Mouse (Mus musculus) hindbrain, embryonic 12.5 days (tissue): ENCODE measurements around the gene Sell. TPM values are rescaled to one million over a fixed set of nuclear protein-coding genes. Genes with fewer than 3 reads are reported as not detected.
"Not testable (repeated sequence)": the region's sequence is repeated elsewhere in the genome, so short reads cannot be mapped to it uniquely, and the experiment has no call there.

Source experiments
- ATAC-seq: fragments of 200-750 bp; cut with Nextera tagmentation; 2 replicates; pipeline ENCODE4 v1.8.0; 2017; ENCODE audit warnings: moderate TSS enrichment; ENCODE audit not compliant: low FRiP score
- H3K27ac ChIP-seq: fragments of 300-500 bp; sonication (generic); 2 replicates; pipeline ENCODE4 v1.5.1; 2016; ENCODE audit warnings: mild to moderate bottlenecking
- H3K27me3 ChIP-seq: fragments of 300-500 bp; sonication (generic); 2 replicates; pipeline ENCODE4 v1.6.1; 2016; ENCODE audit warnings: mild to moderate bottlenecking
- H3K36me3 ChIP-seq: fragments of 300-500 bp; sonication (generic); 2 replicates; pipeline ENCODE4 v1.6.1; 2016; ENCODE audit warnings: mild to moderate bottlenecking
- H3K4me1 ChIP-seq: fragments of 300-500 bp; sonication (generic); 2 replicates; pipeline ENCODE4 v1.6.1; 2016
- H3K4me2 ChIP-seq: fragments of 300-500 bp; sonication (generic); replicated peaks from 2 replicates; pipeline ENCODE4 v1.6.1; 2016; ENCODE audit warnings: mild to moderate bottlenecking
- H3K4me3 ChIP-seq: fragments of 300-500 bp; sonication (generic); 2 replicates; pipeline ENCODE4 v1.5.1; 2016; ENCODE audit warnings: mild to moderate bottlenecking
- H3K9ac ChIP-seq: fragments of 300-500 bp; sonication (generic); 2 replicates; pipeline ENCODE4 v1.6.1; 2016; ENCODE audit warnings: mild to moderate bottlenecking, moderate library complexity
- H3K9me3 ChIP-seq: fragments of 300-500 bp; sonication (generic); replicated peaks from 2 replicates; pipeline ENCODE4 v1.6.1; 2016; ENCODE audit warnings: mild to moderate bottlenecking
- WGBS: fragments of 180-500 bp; shearing (Covaris S2); methylation state at CpG from one replicate; pipeline ENCODE4 v1.1.7; 2016; 5-methylcytosine and 5-hydroxymethylcytosine counted together
- polyA plus RNA-seq: library from polyadenylated mRNA; unstranded; fragments of >200 nt; fragmentation: Nextera tagmentation; extraction: Ambion mirVana; gene quantifications from 2 replicates; pipeline ENCODE4 v1.2.1, GENCODE M21; 2016

Gene Sell
- polyA plus RNA-seq = 0.30 TPM in 1 of 2 replicates, not detected in the other

DNA sequence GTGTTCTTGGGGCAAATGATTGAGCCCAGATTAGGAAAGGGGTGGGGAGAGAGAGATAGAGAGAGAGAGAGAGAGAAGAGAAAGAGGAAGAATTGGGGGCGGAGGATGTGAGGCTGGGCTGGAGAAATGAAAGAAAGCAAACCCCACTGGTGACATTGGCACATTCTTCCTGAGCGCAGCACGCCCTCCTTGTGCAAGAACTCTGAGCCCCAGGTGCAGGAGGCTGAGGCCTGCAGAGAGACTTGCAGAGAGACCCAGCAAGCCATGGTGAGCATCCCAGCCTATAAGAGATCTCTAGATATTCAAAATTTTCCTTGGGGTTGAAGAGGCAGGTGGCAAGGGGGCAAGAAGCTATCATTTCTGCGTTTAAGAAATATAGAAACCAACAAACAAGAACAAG lies at the start of gene Sell:
Gene Sell (plus strand): TSS at position 58 of the 400 bp plus-strand sequence.
- no peaks in the 10 kb centered on the region for H3K9me3 ChIP-seq
- H3K4me3 ChIP-seq = no peak within 1 kb of the TSS
- H3K9ac ChIP-seq = no peak within 1 kb of the TSS
- H3K4me1 ChIP-seq = no peaks in the 10 kb centered on the region
- no peaks in the 10 kb centered on the region for H3K36me3 ChIP-seq
- H3K27ac ChIP-seq = no peak within 1 kb of the TSS
- H3K4me2 ChIP-seq = no peak within 1 kb of the TSS
- H3K27me3 ChIP-seq = no peaks in the 10 kb centered on the region
- ATAC-seq = no peak
- WGBS = 77% methylated on average over 4 of the region's 4 CpGs

DNA sequence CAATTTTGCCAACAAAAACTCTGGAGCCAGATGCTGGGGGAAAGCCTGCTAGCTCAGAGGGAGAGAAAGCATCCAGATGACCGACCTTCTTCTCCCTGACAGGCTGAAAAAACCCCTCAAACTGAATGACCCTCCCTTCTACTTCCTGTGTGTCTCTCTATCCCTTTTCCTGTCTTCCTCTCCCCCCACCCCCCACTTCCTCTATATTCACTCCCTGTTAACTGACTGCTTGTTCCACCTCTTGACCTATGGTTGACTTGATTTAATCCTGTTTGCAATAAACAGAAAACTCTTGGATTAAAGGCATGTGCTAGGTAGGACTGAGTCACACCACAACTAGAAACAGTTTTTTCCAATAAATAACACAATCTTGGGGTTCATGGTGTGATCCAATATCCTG lies 47.2 kb upstream of the Sell start:
- no peak for ATAC-seq
- Histone ChIP-seq H3K4me3 (no peak overlapping the region), H3K27ac (no peak overlapping the region), H3K36me3 (no peaks in the 10 kb centered on the region), H3K9ac (no peak overlapping the region), H3K4me2 (no peak overlapping the region), H3K9me3 (no peaks in the 10 kb centered on the region), H3K27me3 (no peaks in the 10 kb centered on the region), H3K4me1 (no peaks in the 10 kb centered on the region)
- 74% methylated on average over 1 of the region's 1 CpGs for WGBS

DNA sequence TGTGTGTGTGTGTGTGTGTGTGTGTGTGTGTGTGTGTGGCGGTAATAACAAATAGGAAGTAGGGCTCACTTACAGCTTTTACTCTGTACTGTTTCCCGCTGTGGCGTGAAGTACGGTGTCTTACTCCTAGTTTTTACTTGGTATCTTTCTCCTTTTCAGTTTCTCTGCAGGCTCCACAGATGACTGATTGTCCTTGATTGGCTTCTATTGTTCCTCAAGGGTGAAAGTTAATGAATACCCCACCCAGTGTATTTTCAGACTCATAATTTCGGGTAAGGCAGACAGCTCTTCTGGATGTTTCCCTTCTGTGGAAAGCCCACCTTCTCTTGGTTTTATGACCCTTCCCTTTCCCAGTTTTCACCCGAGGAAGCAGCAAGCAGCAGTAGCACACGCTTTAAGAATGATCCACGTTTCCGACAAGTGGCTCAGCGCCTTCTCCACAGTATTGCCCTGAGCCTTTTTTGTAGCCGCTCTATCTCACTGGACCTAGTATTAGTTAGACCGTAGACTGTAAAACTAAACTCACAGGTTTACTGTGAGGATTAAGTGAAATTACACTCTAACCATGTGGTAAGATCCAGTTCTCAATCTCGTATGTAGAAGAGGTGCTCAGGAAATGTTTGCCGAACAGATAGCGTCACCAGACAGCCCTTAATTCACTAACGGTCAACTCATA lies 43.4 kb upstream of the Sell start:
- Histone ChIP-seq H3K4me2 (no peak overlapping the region), H3K4me1 (no peaks in the 10 kb centered on the region), H3K27me3 (no peaks in the 10 kb centered on the region), H3K9me3 (no peaks in the 10 kb centered on the region), H3K36me3 (no peaks in the 10 kb centered on the region), H3K9ac (no peak overlapping the region), H3K27ac (no peak overlapping the region), H3K4me3 (no peak overlapping the region)
- WGBS = 74% methylated on average over 16 of the region's 16 CpGs
- ATAC-seq = no peak

DNA sequence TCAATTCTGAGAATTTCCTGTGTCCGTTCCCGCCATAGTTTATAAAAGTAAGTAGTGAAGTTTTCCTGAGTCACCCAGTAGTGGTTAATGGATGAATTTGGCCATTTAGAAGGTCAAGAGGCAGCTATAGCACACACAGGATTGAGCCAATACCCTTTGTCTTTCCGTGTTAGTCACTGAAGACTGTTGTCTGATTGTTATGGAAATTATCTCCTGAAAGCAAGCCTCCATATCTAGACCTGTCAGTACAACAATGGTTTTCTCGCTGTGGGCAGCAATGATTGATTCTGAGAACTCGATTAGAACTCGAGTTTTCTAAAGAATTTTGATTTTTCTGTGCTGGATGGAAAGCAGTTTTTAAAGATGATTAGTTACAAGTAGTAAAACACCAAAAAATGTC lies 42.0 kb upstream of the Sell start:
- Histone ChIP-seq H3K27ac (no peak overlapping the region), H3K4me3 (no peak overlapping the region), H3K9me3 (no peaks in the 10 kb centered on the region), H3K4me1 (no peaks in the 10 kb centered on the region), H3K9ac (no peak overlapping the region), H3K27me3 (no peaks in the 10 kb centered on the region), H3K36me3 (no peaks in the 10 kb centered on the region), H3K4me2 (no peak overlapping the region)
- 30% methylated on average over 6 of the region's 6 CpGs for WGBS
- ATAC-seq = no peak

DNA sequence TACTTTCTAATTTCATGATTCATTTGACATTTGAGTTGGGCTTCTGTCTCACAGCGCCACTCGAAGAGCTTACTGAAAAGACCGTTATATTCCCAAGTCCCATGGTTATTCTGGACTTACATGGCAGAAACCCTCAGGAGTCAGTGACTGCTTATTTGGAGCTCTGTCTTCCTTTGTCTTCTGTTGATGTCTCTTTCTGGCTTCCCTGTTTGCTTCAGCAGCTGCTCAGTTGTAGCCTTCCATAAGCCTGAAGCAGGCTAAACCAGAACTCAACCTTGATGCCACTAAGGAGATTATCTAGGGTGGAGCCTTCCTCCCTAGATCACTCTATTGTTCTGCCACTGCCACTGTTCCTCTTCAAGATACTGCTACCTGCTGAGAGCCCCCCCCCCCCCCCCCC lies 41.0 kb upstream of the Sell start:
- ATAC-seq, H3K27ac ChIP-seq, H3K4me3 ChIP-seq, H3K9ac ChIP-seq, H3K9me3 ChIP-seq, H3K36me3 ChIP-seq, H3K4me1 ChIP-seq, H3K4me2 ChIP-seq, H3K27me3 ChIP-seq: not testable (repeated sequence)
- WGBS = 88% methylated on average over 3 of the region's 3 CpGs

DNA sequence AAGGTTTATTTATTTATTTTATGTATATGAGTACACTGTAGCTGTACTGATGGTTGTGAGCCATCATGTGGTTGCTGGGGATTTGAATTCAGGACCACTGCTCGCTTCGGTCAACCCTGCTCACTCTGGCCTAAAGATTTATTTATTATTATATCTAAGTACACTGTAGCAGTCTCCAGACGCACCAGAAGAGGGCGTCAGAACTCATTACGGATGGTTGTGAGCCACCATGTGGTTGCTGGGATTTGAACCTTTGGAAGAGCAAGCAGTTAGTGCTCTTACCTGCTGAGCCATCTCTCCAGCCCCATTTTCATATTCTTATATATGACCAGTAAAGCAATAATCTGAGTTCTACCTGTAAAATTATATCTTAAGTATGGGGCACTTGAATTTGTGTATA lies 39.7 kb upstream of the Sell start:
- not testable (repeated sequence) for H3K36me3 ChIP-seq, ATAC-seq, H3K9ac ChIP-seq, H3K4me2 ChIP-seq, H3K4me1 ChIP-seq, H3K27ac ChIP-seq, H3K27me3 ChIP-seq, H3K4me3 ChIP-seq, H3K9me3 ChIP-seq
- WGBS = 83% methylated on average over 5 of the region's 5 CpGs

DNA sequence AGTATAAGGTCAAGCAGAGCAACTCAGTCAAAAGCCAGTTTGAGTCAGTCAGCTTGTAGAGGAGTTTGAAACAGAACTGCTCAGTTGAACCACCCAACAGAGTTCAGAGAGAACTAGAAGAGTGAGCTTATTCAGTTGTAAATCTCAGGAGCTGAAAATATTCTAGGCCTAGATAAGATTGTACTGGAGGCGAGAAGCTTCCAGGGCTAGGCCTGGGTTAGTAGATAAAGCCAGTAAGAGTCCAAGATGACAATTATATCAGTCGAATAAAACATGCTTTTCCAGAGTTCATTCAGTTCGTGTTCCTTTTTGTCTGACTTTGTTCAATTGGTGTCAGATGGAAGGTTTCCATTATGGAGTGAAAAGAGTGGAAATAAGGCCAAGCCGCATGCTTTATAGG lies 36.1 kb upstream of the Sell start:
- Histone ChIP-seq H3K4me1 (no peaks in the 10 kb centered on the region), H3K27ac (no peak overlapping the region), H3K9ac (no peak overlapping the region), H3K27me3 (no peaks in the 10 kb centered on the region), H3K36me3 (no peaks in the 10 kb centered on the region), H3K9me3 (0 out of 2 replicates have a peak, but pooled peaks cover 3% of the 10 kb centered on the region), H3K4me3 (no peak overlapping the region), H3K4me2 (no peak overlapping the region)
- WGBS = 86% methylated on average over 4 of the region's 4 CpGs
- ATAC-seq = no peak

DNA sequence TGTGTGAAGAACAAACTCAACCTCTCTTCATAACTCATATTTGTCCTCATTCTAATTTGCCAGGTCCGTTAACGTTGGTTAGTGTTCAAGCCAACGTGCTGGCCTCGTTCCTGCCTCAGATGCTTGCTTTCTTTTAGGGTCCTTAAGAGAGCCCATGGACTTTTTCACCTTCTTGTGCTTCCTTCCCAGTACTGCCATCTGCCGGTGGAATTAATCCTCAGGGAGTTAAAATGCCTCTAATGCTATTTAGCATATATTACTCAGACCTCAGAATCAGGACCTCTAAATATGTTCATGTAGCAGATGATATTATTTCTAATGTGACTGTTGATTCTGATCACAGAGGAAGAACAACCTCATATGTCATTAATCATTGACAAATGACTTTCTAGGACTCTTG lies 34.4 kb upstream of the Sell start:
- no peak overlapping the region for H3K4me3 ChIP-seq
- H3K4me2 ChIP-seq = no peak overlapping the region
- ATAC-seq = no peak
- H3K27ac ChIP-seq = no peak overlapping the region
- H3K9me3 ChIP-seq = 0 out of 2 replicates have a peak, but pooled peaks cover 3% of the 10 kb centered on the region
- WGBS = 67% methylated on average over 5 of the region's 5 CpGs
- H3K9ac ChIP-seq = no peak overlapping the region
- H3K36me3 ChIP-seq = no peaks in the 10 kb centered on the region
- H3K4me1 ChIP-seq = no peaks in the 10 kb centered on the region
- H3K27me3 ChIP-seq = no peaks in the 10 kb centered on the region

DNA sequence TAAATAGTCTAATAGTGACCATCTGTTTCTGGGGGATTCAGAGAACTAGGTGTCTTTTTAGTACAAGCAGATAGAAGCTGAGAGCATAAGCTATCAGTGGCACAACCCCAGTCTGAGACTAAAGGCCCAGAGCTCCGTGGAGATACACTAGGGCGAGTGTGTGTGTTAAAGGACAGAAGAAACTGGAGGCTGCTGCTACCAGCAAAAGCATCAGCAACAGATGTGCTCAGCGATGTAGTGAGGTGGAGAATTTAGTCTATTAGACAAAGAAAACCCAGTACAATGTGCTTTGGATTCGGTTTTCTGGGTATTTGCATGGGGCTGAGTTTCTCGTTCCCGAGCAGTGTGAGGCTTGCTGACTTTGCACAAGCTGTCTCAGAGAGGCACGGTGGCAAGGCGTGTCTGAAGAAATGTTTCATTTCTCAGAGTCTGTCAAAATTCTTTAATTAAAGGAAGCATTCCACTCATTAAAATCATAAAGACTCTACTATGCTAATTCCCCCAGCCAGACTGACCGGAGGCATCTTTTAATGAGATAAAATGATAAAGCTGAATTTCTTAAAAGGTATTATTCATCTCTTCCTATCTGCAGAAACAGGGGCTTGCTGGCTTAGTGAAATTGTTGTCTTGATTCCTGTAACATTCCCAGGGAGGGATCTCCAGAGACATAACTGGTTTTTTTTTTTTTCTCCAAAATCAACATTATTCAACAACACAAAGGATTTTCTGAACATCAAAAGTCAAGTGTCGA lies 21.2 kb upstream of the Sell start:
- 78% methylated on average over 10 of the region's 10 CpGs for WGBS
- no peak overlapping the region for H3K4me3 ChIP-seq
- H3K9me3 ChIP-seq = no peaks in the 10 kb centered on the region
- H3K36me3 ChIP-seq = no peaks in the 10 kb centered on the region
- H3K27me3 ChIP-seq = no peaks in the 10 kb centered on the region
- ATAC-seq = no peak
- no peak overlapping the region for H3K4me2 ChIP-seq
- H3K4me1 ChIP-seq = no peaks in the 10 kb centered on the region
- no peak overlapping the region for H3K27ac ChIP-seq
- H3K9ac ChIP-seq = no peak overlapping the region

DNA sequence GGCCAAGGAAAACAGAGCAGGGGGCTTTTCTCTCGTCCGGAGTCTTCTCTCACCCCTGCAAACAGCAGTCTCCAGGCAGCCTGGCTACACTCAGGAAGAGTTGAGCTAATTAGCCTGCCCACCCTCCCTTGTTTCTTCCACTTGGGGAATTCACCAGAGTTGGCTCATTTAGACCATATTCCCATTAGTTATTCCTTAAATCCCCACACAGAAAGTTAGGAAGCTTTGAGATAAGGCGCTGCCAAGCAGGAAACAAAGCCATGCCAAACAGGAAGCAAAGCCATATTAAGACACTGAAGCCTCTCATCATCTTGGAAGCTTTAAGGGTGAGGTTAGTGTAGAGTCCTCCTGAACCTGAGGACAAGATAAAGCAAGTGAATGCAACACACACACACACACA lies 18.2 kb upstream of the Sell start:
- 73% methylated on average over 3 of the region's 3 CpGs for WGBS
- Histone ChIP-seq H3K27ac (no peak overlapping the region), H3K9ac (no peak overlapping the region), H3K9me3 (no peaks in the 10 kb centered on the region), H3K4me3 (no peak overlapping the region), H3K4me1 (no peaks in the 10 kb centered on the region), H3K36me3 (no peaks in the 10 kb centered on the region), H3K4me2 (no peak overlapping the region), H3K27me3 (no peaks in the 10 kb centered on the region)
- no peak for ATAC-seq

DNA sequence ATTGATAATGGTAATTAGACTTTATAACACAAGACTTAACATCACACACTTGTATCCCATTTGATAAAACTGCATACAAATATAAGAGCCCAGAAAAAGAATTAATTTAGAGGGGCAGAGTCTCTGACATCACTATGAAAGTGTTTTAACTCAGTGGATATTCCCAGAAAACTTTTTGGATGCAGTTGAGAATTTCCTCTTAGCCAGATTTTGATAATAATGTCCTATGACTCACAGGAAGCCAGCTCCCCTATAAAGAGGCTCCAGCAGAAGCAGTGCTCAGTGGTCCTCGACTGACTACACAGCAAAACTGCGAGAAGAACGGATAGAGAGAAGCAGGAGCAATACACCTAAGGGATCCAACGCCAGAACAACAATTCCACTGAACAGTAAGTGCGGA lies 13.8 kb upstream of the Sell start, which contains the start of gene Sele:
Gene Sele (plus strand): TSS at position 301 of the 400 bp plus-strand sequence.
- Histone ChIP-seq H3K9me3 (no peaks in the 10 kb centered on the region), H3K4me2 (no peak within 1 kb of the TSS), H3K4me1 (no peaks in the 10 kb centered on the region), H3K27ac (no peak within 1 kb of the TSS), H3K36me3 (no peaks in the 10 kb centered on the region), H3K4me3 (no peak within 1 kb of the TSS), H3K9ac (no peak within 1 kb of the TSS), H3K27me3 (no peaks in the 10 kb centered on the region)
- 83% methylated on average over 5 of the region's 5 CpGs for WGBS
- no peak for ATAC-seq

DNA sequence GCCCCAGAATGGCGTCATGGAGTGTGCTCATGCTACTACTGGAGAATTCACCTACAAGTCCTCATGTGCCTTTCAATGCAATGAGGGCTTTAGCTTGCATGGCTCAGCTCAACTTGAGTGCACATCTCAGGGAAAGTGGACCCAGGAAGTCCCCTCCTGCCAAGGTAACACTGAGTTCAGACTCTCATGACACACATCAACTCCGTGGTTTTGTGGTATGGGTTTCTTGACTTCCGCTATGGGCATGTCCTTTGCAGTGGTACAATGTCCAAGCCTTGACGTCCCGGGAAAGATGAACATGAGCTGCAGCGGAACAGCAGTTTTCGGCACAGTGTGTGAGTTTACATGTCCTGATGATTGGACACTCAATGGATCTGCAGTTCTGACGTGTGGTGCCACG lies 8.2 kb upstream of the Sell start:
- Histone ChIP-seq H3K27me3 (no peaks in the 10 kb centered on the region), H3K27ac (no peak overlapping the region), H3K4me3 (no peak overlapping the region), H3K4me1 (no peaks in the 10 kb centered on the region), H3K4me2 (no peak overlapping the region), H3K9ac (no peak overlapping the region), H3K9me3 (no peaks in the 10 kb centered on the region), H3K36me3 (no peaks in the 10 kb centered on the region)
- WGBS = 91% methylated on average over 9 of the region's 9 CpGs
- no peak for ATAC-seq

DNA sequence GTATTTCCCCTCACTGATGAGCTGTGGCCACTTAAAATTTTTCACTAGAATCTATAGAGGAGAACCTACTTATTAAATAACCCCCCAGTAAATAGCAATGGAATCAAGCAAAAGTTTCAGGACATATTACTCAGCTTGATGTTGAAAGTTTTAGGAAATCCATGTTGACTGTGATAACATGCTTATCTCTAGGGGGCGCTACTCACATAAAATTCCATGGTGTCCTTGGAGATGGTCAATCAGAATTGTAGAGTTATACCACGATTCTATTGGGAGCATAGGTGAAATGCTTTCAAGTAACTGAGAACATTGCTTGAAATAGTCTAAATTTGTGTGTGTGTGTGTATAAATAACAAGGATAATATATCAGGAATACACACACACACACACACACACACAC lies 7.0 kb upstream of the Sell start:
- 49% methylated on average over 2 of the region's 2 CpGs for WGBS
- Histone ChIP-seq H3K27me3 (no peaks in the 10 kb centered on the region), H3K27ac (no peak overlapping the region), H3K9ac (no peak overlapping the region), H3K4me1 (no peaks in the 10 kb centered on the region), H3K4me2 (no peak overlapping the region), H3K36me3 (no peaks in the 10 kb centered on the region), H3K9me3 (no peaks in the 10 kb centered on the region), H3K4me3 (no peak overlapping the region)
- ATAC-seq = no peak
